Mouse (Mus musculus) layer of hippocampus, adult 2 months (tissue): ENCODE measurements around the gene Pycr1. TPM values are rescaled to one million over a fixed set of nuclear protein-coding genes. Genes with fewer than 3 reads are reported as not detected.

ENCODE experiments used
- DNase-seq, 2 experiments: peaks; one replicate each; pipeline ENCODE4 v3.0.0; 2022; ENCODE audit warnings: low spot score in 2 of 2
- H3K27ac ChIP-seq: fragments of 200-600 bp; 2 replicates; pipeline ENCODE4 v1.8.1; 2022
- H3K4me3 ChIP-seq: fragments of 200-600 bp; 2 replicates; pipeline ENCODE4 v1.8.1; 2022; ENCODE audit warnings: mild to moderate bottlenecking
- CTCF ChIP-seq: fragments of 200-600 bp; conservative IDR thresholded peaks from 2 replicates; pipeline ENCODE4 v1.8.1; 2022; ENCODE audit warnings: antibody characterized with exemption, mild to moderate bottlenecking, moderate library complexity
- total RNA-seq, 2 experiments: library from RNA; stranded (reverse); gene quantifications; 2 replicates each; pipeline ENCODE4 v1.2.3; 2021

The Pycr1 gene
- total RNA-seq, 2 experiments from 2014 or later: 1.3 to 1.8 TPM

GRCm38 (mm10) chr11:120666617-120667016 is 23.0 kb upstream of the Pycr1 start:
- no peak for DNase-seq
- no peak overlapping the region for H3K4me3 ChIP-seq
- TF ChIP-seq CTCF: no peak
- no peak overlapping the region for H3K27ac ChIP-seq

- no peak for TF ChIP-seq CTCF
Observed at GRCm38 (mm10) chr11:120665406-120665805, 21.8 kb upstream of the Pycr1 start.

DNA sequence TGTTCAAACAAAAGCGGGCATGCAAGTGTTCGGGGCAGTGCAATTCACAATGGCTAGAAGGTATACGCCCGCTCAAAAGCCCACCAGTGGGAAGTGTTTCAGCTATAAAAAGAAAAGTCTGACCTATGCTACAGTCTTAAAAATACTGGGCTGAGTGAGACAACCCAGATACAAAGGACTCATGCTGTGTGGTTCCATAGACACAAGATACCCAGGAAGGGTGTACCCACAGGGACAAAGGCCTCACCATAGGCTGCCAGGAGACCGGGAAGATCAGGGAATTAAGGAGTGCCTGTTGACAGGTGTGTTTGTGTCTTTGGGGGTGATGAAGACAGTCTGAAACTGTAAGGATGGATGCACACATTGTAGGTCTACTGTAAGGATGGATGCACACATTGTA is 20.1 kb upstream of the Pycr1 start:
- Histone ChIP-seq H3K4me3 (no peak overlapping the region), H3K27ac (no peak overlapping the region)
- TF ChIP-seq CTCF: no peak
- DNase-seq: no peak

More at GRCm38 (mm10) chr11:120665406-120665805, 21.8 kb upstream of the Pycr1 start:
- Histone ChIP-seq H3K4me3 (no peak overlapping the region), H3K27ac (no peak overlapping the region)
- no peak for DNase-seq

- no peak overlapping the region for H3K27ac ChIP-seq
- TF ChIP-seq CTCF: no peak
- no peak overlapping the region for H3K4me3 ChIP-seq
- DNase-seq: no peak
Observed at GRCm38 (mm10) chr11:120662759-120663158, 19.2 kb upstream of the Pycr1 start.

DNA sequence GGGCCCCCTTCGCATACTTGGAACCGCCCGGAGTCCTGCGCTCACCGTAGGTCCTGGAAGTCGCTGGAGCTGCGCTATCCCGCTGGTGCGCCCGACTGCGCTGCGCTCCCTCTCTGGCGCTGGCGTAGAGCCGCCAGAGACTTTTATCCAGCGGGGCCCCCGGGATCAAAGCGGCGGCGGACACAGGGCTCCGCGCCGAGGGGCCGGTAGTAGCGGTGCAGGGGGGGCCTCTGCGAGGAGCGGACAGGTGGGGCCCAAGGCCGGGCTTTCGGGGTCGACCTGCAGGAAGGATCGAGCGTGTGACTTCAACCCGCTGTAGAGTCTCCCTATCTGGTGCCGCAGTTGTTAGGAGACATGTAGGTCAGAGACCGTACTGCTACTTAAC is 17.5 kb upstream of the Pycr1 start, which contains the start of gene Notum:
Gene Notum (minus strand): TSS at position 100 of the 385 bp plus-strand sequence.
- Histone ChIP-seq H3K27ac (peak within 1 kb of the TSS; percentile 73), H3K4me3 (peak within 1 kb of the TSS; percentile 49)
- no peak for TF ChIP-seq CTCF
- DNase-seq: no peak

- peak overlapping the region; percentile 49 for H3K4me3 ChIP-seq
- DNase-seq: no peak
- H3K27ac ChIP-seq: peak overlapping the region; percentile 73
- TF ChIP-seq CTCF: peak; percentile 67
Observed at GRCm38 (mm10) chr11:120660301-120661075, 16.9 kb upstream of the Pycr1 start.

- no peak for TF ChIP-seq CTCF
- DNase-seq: no peak
- Histone ChIP-seq H3K4me3 (peak overlapping the region; percentile 49), H3K27ac (peak overlapping the region; percentile 73)
Observed at GRCm38 (mm10) chr11:120659509-120660300, 16.1 kb upstream of the Pycr1 start.

DNA sequence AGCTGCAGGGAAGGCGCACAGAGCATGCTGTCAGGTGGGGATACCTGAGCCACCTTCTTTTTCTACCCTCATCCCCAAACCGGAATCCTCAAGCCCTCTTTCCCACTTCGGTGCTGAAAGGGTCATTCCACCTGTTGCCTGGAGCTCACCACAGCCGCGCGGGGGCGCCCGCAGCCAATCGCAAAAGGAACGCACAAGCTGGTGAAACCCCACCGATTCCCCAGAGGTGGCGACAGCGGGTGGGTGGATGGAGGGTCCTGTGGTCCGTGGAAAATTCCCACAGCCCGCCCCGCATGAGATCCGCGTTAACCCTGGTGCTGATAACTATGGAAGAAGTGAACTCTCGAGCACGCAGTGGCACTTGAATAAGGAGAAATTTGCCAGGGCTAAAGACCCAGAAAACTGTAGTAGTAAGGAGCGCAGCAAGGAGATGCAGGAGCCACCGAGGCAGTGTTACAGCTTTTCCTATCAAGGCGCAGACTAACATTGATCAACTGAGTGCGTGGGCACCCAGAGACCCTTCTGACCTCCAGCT is 15.4 kb upstream of the Pycr1 start:
- H3K27ac ChIP-seq: no peak overlapping the region
- peak; percentile 78 to 84 for DNase-seq
- peak; percentile 89 for TF ChIP-seq CTCF
- peak overlapping the region; percentile 49 for H3K4me3 ChIP-seq

DNA sequence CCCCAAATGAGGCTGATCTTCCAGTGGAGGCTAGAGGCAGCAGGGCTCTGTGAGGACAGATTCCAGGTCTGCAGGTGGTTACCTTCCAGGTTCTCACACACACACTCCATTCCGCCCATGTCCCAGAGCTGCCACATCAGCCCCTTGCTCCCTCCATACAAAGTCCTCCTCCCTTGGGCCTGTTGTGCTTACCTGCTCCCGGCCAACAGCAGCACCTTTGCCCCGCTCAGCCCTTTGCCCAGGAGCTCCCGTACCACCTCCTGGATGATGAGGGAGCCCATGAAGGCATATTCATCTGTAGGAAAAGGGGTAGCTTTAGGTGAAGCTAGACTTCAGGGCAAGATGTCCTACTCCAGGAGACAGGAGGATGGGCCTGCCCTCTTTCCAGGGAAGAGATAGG is 13.7 kb upstream of the Pycr1 start:
- H3K27ac ChIP-seq: no peak overlapping the region
- TF ChIP-seq CTCF: no peak
- no peak overlapping the region for H3K4me3 ChIP-seq
- no peak for DNase-seq

GRCm38 (mm10) chr11:120654741-120655140 is 11.2 kb upstream of the Pycr1 start:
- H3K27ac ChIP-seq: no peak overlapping the region
- DNase-seq: no peak
- no peak for TF ChIP-seq CTCF
- no peak overlapping the region for H3K4me3 ChIP-seq

- no peak overlapping the region for H3K27ac ChIP-seq
- no peak for DNase-seq
- no peak overlapping the region for H3K4me3 ChIP-seq
- peak; percentile 64 for TF ChIP-seq CTCF
Observed at GRCm38 (mm10) chr11:120651872-120652271, 8.3 kb upstream of the Pycr1 start.

DNA sequence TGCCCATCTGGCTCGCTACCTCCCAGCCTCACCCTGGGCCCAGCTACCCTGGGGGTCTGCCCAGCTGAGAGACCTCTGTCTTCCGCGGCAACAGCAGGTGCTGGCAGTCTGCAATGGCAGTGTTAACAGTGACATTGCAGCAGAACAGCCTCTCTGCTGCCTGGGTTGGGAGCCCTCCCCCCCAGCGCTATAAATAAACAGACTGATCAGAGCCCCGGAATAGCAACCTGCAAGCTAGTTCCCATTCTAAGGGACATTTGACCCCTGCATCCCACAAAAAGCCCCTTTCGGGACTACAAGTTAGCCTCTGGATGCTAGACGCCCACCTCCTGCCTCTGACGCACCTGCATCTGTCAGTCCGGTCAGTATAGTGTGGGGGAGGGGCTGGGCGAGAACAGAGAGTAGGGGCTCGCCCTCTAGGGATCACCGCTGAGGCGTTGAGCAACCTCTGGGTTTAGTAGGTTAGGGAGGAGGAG is 4.5 kb upstream of the Pycr1 start, which contains the start of gene Myadml2:
Gene Myadml2 (minus strand): TSS at position 158 of the 476 bp plus-strand sequence.
- peak within 1 kb of the TSS; percentile 97 for H3K27ac ChIP-seq
- DNase-seq: peak in 1 of 2 experiments; percentile 53
- H3K4me3 ChIP-seq: peak within 1 kb of the TSS; percentile 54
- TF ChIP-seq CTCF: 0 out of 2 replicates have a peak, but pooled peaks have one; percentile 9
